Mouse (Mus musculus) kidney, adult 2 months (tissue): ENCODE results near the gene Gm5868.

Source experiments
- CTCF ChIP-seq: fragments of 200-500 bp; conservative IDR thresholded peaks from 2 replicates; pipeline ENCODE4 v1.5.1; 2011; ENCODE audit warnings: low read depth, mild to moderate bottlenecking, control low read depth, low read length, moderate library complexity, mixed read lengths; ENCODE audit not compliant: insufficient read depth, insufficient read length
- POLR2A ChIP-seq: fragments of 200-500 bp; IDR thresholded peaks from one replicate; pipeline ENCODE4 v1.6.1; 2011; ENCODE audit warnings: low read depth, low read length, control low read depth

- TF ChIP-seq CTCF (peak; percentile 74), POLR2A (no peak)
These were observed 13.7 kb upstream of the Gm5868 start for GRCm38 (mm10) chr5:72601006-72601405.
